Mouse (Mus musculus) brain, embryonic 14.5 days (tissue): ENCODE data around the gene Pth2.

Source experiments
- CTCF ChIP-seq: fragments of 200-500 bp; IDR thresholded peaks from 2 replicates; pipeline ENCODE4 v1.5.1; 2012; ENCODE audit warnings: inconsistent platforms, mild to moderate bottlenecking, moderate library complexity, borderline replicate concordance; ENCODE audit not compliant: insufficient read depth, insufficient read length; ENCODE audit errors: extremely low read depth
- POLR2A ChIP-seq: fragments of 200-500 bp; IDR thresholded peaks from 2 replicates; pipeline ENCODE4 v1.6.1; 2012; ENCODE audit warnings: mild to moderate bottlenecking, inconsistent platforms, borderline replicate concordance; ENCODE audit not compliant: poor library complexity, insufficient read depth, insufficient read length, severe bottlenecking; ENCODE audit errors: extremely low read depth

DNA sequence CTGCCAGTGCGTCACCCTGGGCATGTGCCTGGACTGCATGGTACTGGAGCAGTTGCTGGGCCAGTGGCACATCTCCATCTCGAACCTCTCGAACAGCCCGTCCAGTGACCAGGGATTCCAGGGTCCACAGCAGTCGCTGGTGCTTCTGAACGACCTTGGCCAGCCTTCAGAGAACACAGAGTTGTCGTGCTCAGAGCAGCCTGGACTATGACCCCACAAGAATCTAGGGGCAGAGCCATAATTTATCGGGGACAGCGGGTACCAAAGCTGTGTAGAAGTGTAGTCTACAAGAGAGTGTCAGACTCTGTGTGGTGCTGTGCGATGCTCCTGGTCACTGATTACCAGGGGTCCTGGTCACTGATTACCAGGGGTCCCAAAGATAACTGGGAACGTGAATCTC lies 32.9 kb upstream of the Pth2 start:
- no peak for TF ChIP-seq POLR2A
- TF ChIP-seq CTCF: no peak
